Mouse (Mus musculus): ENCODE data around the gene Mdn1. TPM values are rescaled to one million over a fixed set of nuclear protein-coding genes. Genes with fewer than 3 reads are reported as not detected.
A peak's percentile ranks its signal among the peaks of the same experiment; 100 is the strongest.

The Mdn1 gene
- polyA plus RNA-seq, 1 experiment: 0.65 TPM

- no peaks in the 10 kb centered on the region for H3K9me3 ChIP-seq
- no peaks in the 10 kb centered on the region for H3K27me3 ChIP-seq (replicated peaks)
- TF ChIP-seq GATA1 (IDR thresholded peaks at IDR 0.05; ENCODE audit: borderline replicate concordance, low read length) (no peak), FLI1 (IDR thresholded peaks at IDR 0.05; ENCODE audit: low read length) (no peak)
- peaks cover 68% of the 10 kb centered on the region for H3K36me3 ChIP-seq (replicated peaks; ENCODE audit: low read length)
- H3K4me1 ChIP-seq: peaks cover 13% of the 10 kb centered on the region
- H3K4me3 ChIP-seq (replicated peaks): no peak overlapping the region
Measured at GRCm38 (mm10) chr4:32770284-32770810, 113.4 kb downstream of the Mdn1 start.

- H3K4me3 ChIP-seq (replicated peaks): no peak overlapping the region
- peaks cover 13% of the 10 kb centered on the region for H3K9me3 ChIP-seq
- H3K27me3 ChIP-seq (replicated peaks): no peaks in the 10 kb centered on the region
- H3K4me1 ChIP-seq: no peaks in the 10 kb centered on the region
- TF ChIP-seq FLI1 (IDR thresholded peaks at IDR 0.05; ENCODE audit: low read length) (no peak), GATA1 (IDR thresholded peaks at IDR 0.05; ENCODE audit: borderline replicate concordance, low read length) (no peak)
- H3K36me3 ChIP-seq (replicated peaks; ENCODE audit: low read length): peaks cover 28% of the 10 kb centered on the region
Measured at GRCm38 (mm10) chr4:32779996-32780395, 123.1 kb downstream of the Mdn1 start.

- Histone ChIP-seq H3K36me3 (replicated peaks; ENCODE audit: low read length) (no peaks in the 10 kb centered on the region), H3K27me3 (replicated peaks) (no peaks in the 10 kb centered on the region), H3K4me3 (replicated peaks) (no peak overlapping the region), H3K4me1 (peaks cover 13% of the 10 kb centered on the region), H3K9me3 (peaks cover 11% of the 10 kb centered on the region)
- TF ChIP-seq GATA1 (IDR thresholded peaks at IDR 0.05; ENCODE audit: borderline replicate concordance, low read length) (no peak), FLI1 (IDR thresholded peaks at IDR 0.05; ENCODE audit: low read length) (no peak)
Measured at GRCm38 (mm10) chr4:32787110-32787509, 130.2 kb downstream of the Mdn1 start.

GRCm38 (mm10) chr4:32789020-32789419, 132.1 kb downstream of the Mdn1 start:
- no peaks in the 10 kb centered on the region for H3K27me3 ChIP-seq (replicated peaks)
- H3K4me3 ChIP-seq (replicated peaks): no peak overlapping the region
- H3K36me3 ChIP-seq (replicated peaks; ENCODE audit: low read length): no peaks in the 10 kb centered on the region
- peaks cover 11% of the 10 kb centered on the region for H3K9me3 ChIP-seq
- no peak for TF ChIP-seq GATA1 (IDR thresholded peaks at IDR 0.05; ENCODE audit: borderline replicate concordance, low read length)
- TF ChIP-seq FLI1 (IDR thresholded peaks at IDR 0.05; ENCODE audit: low read length): no peak
- peaks cover 13% of the 10 kb centered on the region for H3K4me1 ChIP-seq

- Histone ChIP-seq H3K4me3 (replicated peaks) (no peak overlapping the region), H3K36me3 (replicated peaks; ENCODE audit: low read length) (peaks cover 2% of the 10 kb centered on the region), H3K27me3 (replicated peaks) (no peaks in the 10 kb centered on the region), H3K4me1 (peaks cover 14% of the 10 kb centered on the region), H3K9me3 (no peaks in the 10 kb centered on the region)
- TF ChIP-seq FLI1 (IDR thresholded peaks at IDR 0.05; ENCODE audit: low read length) (no peak), GATA1 (IDR thresholded peaks at IDR 0.05; ENCODE audit: borderline replicate concordance, low read length) (no peak)
Measured at GRCm38 (mm10) chr4:32798976-32799375, 142.1 kb downstream of the Mdn1 start.

GRCm38 (mm10) chr4:32799966-32800576, 143.2 kb downstream of the Mdn1 start, which contains the start of gene Lyrm2:
Gene Lyrm2, plus strand, starts transcription at chr4:32800253.
- H3K27me3 ChIP-seq (replicated peaks): no peaks in the 10 kb centered on the region
- H3K4me3 ChIP-seq (replicated peaks): peak within 1 kb of the TSS; percentile 100
- peak; percentile 46; the same call in 1 of the 2 replicates for TF ChIP-seq FLI1 (IDR thresholded peaks at IDR 0.05; ENCODE audit: low read length)
- no peak for TF ChIP-seq GATA1 (IDR thresholded peaks at IDR 0.05; ENCODE audit: borderline replicate concordance, low read length)
- H3K4me1 ChIP-seq: peaks cover 18% of the 10 kb centered on the region
- no peaks in the 10 kb centered on the region for H3K9me3 ChIP-seq
- H3K36me3 ChIP-seq (replicated peaks; ENCODE audit: low read length): peaks cover 2% of the 10 kb centered on the region

GRCm38 (mm10) chr4:32800577-32801170, 143.8 kb downstream of the Mdn1 start:
- TF ChIP-seq FLI1 (IDR thresholded peaks at IDR 0.05; ENCODE audit: low read length) (no peak), GATA1 (IDR thresholded peaks at IDR 0.05; ENCODE audit: borderline replicate concordance, low read length) (no peak)
- Histone ChIP-seq H3K27me3 (replicated peaks) (peaks cover under 1% of the 10 kb centered on the region), H3K4me1 (peaks cover 18% of the 10 kb centered on the region), H3K4me3 (replicated peaks) (peak overlapping the region; percentile 100), H3K36me3 (replicated peaks; ENCODE audit: low read length) (peaks cover 2% of the 10 kb centered on the region), H3K9me3 (no peaks in the 10 kb centered on the region)

GRCm38 (mm10) chr4:32817478-32817877, 160.6 kb downstream of the Mdn1 start:
- Histone ChIP-seq H3K27me3 (replicated peaks) (peaks cover 33% of the 10 kb centered on the region), H3K36me3 (replicated peaks; ENCODE audit: low read length) (no peaks in the 10 kb centered on the region), H3K4me1 (no peaks in the 10 kb centered on the region; the same call in 1 of the 2 replicates), H3K4me3 (replicated peaks) (no peak overlapping the region), H3K9me3 (no peaks in the 10 kb centered on the region)
- no peak for TF ChIP-seq GATA1 (IDR thresholded peaks at IDR 0.05; ENCODE audit: borderline replicate concordance, low read length)
- no peak for TF ChIP-seq FLI1 (IDR thresholded peaks at IDR 0.05; ENCODE audit: low read length)

- no peaks in the 10 kb centered on the region; the same call in 1 of the 2 replicates for H3K4me1 ChIP-seq
- peaks cover 43% of the 10 kb centered on the region for H3K27me3 ChIP-seq (replicated peaks)
- H3K4me3 ChIP-seq (replicated peaks): no peak overlapping the region
- H3K9me3 ChIP-seq: no peaks in the 10 kb centered on the region
- TF ChIP-seq FLI1 (IDR thresholded peaks at IDR 0.05; ENCODE audit: low read length) (no peak), GATA1 (IDR thresholded peaks at IDR 0.05; ENCODE audit: borderline replicate concordance, low read length) (no peak)
- H3K36me3 ChIP-seq (replicated peaks; ENCODE audit: low read length): no peaks in the 10 kb centered on the region
Measured at GRCm38 (mm10) chr4:32820676-32821075, 163.8 kb downstream of the Mdn1 start.

GRCm38 (mm10) chr4:32824254-32824653, 167.3 kb downstream of the Mdn1 start:
- Histone ChIP-seq H3K27me3 (replicated peaks) (peaks cover 44% of the 10 kb centered on the region), H3K36me3 (replicated peaks; ENCODE audit: low read length) (no peaks in the 10 kb centered on the region), H3K4me3 (replicated peaks) (no peak overlapping the region), H3K4me1 (no peaks in the 10 kb centered on the region), H3K9me3 (no peaks in the 10 kb centered on the region; the same call in 1 of the 2 replicates)
- no peak for TF ChIP-seq GATA1 (IDR thresholded peaks at IDR 0.05; ENCODE audit: borderline replicate concordance, low read length)
- no peak for TF ChIP-seq FLI1 (IDR thresholded peaks at IDR 0.05; ENCODE audit: low read length)

Other genes starting within 250 kb of the Mdn1 start
- gene Gja10, start 54.4 kb upstream of the Mdn1 start, polyA plus RNA-seq (2012; ENCODE audit: insufficient read depth, low replicate concordance): not detected in 2 replicates
- gene Casp8ap2, start 41.7 kb upstream of the Mdn1 start, polyA plus RNA-seq (2012; ENCODE audit: insufficient read depth, low replicate concordance): 0.37 TPM in 1 of 2 replicates, not detected in the other
- gene Lyrm2, start 143.1 kb downstream of the Mdn1 start, polyA plus RNA-seq (2012; ENCODE audit: insufficient read depth, low replicate concordance): not detected in 2 replicates